Mouse (Mus musculus): ENCODE results near the gene Pianp.

DNA sequence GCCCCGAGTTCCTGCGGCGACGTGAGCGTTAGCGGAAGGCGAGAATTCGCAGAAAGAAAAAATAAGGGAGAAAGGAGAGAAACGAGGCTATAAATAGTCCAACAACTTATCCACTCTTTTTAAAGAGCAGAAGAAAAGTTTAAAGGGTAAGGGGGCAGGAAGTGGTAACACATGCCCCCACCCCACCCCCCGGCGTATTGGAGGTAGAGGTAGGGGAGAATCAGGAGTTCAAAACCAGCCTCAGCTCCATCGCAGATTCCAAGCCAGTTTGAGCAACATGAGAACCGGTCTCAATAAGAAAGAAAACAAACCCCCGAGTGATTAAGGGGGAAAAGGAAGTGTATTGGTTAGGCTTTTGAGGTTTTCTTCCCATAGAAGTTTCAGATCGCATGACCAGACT is 30.7 kb upstream of the Pianp start:
- TF ChIP-seq CTCF (IDR thresholded peaks at IDR 0.05; ENCODE audit: extremely low read depth, insufficient read depth, insufficient read length, insufficient replicate concordance) (no peak), POLR2A (IDR thresholded peaks at IDR 0.05; ENCODE audit: low read depth, low read length) (no peak)
